ENCODE assay signal across 13 mouse cellular contexts in the genomic region with DNA sequence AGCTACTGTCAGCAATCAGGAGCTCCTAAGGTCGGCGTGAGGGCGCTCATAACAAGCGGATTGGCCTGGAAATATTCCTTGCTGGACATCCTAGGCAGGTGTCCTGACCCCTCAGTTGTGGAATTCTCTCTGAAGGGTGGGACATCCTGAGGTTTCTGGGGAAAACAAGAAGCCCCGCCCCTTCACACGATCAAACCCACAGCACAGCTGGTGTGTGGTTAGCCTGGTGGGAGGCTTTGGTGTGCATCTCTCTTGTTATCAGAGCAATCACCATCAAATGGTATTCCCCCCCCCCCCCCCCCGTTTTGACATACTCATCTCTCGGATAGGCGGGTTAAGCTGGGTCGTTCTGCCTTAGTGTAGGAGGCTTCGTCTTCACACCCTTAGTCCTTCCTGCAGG.
"Had no signal": no experiment of that assay in that cellular context is flagged by ENCODE, and none has a peak within 500 bp of the region (broad histone marks: within the 10 kb centered on the region; RNA-seq: fewer than 3 reads in every experiment).

No protein-coding gene starts in this region.

- H3K4me1 ChIP-seq: intestine, embryonic 15.5 days; liver, embryonic 12.5 days had no signal

- H3K27me3 ChIP-seq: intestine, embryonic 15.5 days; kidney, embryonic 15.5 days; limb, embryonic 15.5 days; midbrain, embryonic 15.5 days had no signal

- ATAC-seq: intestine, embryonic 15.5 days; liver, embryonic 12.5 days; midbrain, embryonic 15.5 days had no signal

- DNase-seq: kidney, adult 18-20 months; kidney, postnatal 14 days; lung, embryonic 14.5 days; lung, postnatal 10 days; lung, postnatal 4 days; right cerebral cortex, adult 18-20 months; right cerebral cortex, postnatal 25 days had no signal

- H3K27ac ChIP-seq: intestine, embryonic 15.5 days; kidney, embryonic 15.5 days; limb, embryonic 15.5 days; liver, embryonic 12.5 days; midbrain, embryonic 10.5 days; midbrain, embryonic 15.5 days had no signal

- H3K4me2 ChIP-seq: intestine, embryonic 15.5 days; kidney, embryonic 15.5 days; limb, embryonic 15.5 days; liver, embryonic 12.5 days; lung, embryonic 14.5 days; midbrain, embryonic 15.5 days had no signal

- H3K4me3 ChIP-seq: intestine, embryonic 15.5 days; kidney, embryonic 15.5 days; limb, embryonic 15.5 days; liver, embryonic 12.5 days; midbrain, embryonic 10.5 days; midbrain, embryonic 15.5 days had no signal

- H3K9ac ChIP-seq: intestine, embryonic 15.5 days; kidney, embryonic 15.5 days; limb, embryonic 15.5 days; liver, embryonic 12.5 days; lung, embryonic 14.5 days; midbrain, embryonic 15.5 days had no signal

- H3K9me3 ChIP-seq: intestine, embryonic 15.5 days; kidney, embryonic 15.5 days; limb, embryonic 15.5 days; liver, embryonic 12.5 days; midbrain, embryonic 10.5 days; midbrain, embryonic 15.5 days had no signal

- H3K36me3 ChIP-seq: intestine, embryonic 15.5 days; kidney, embryonic 15.5 days; limb, embryonic 15.5 days; liver, embryonic 12.5 days; midbrain, embryonic 10.5 days; midbrain, embryonic 15.5 days had no signal
